Mouse (Mus musculus) forebrain, embryonic 16.5 days (tissue): ENCODE data around the gene Ddx23. TPM values are rescaled to one million over a fixed set of nuclear protein-coding genes. Genes with fewer than 3 reads are reported as not detected.

Source experiments
- ATAC-seq: fragments of 200-750 bp; cut with Nextera tagmentation; 2 replicates; pipeline ENCODE4 v1.8.0; 2017; ENCODE audit warnings: mild to moderate bottlenecking, moderate library complexity
- H3K27ac ChIP-seq: fragments of 300-500 bp; sonication (generic); 2 replicates; pipeline ENCODE4 v1.5.1; 2014; ENCODE audit warnings: low read length, control low read depth
- H3K27me3 ChIP-seq: fragments of 300-500 bp; sonication (generic); replicated peaks from 2 replicates; pipeline ENCODE4 v1.6.1; 2014; ENCODE audit warnings: low read length; ENCODE audit not compliant: control insufficient read depth, insufficient read depth
- H3K36me3 ChIP-seq: fragments of 300-500 bp; sonication (generic); 2 replicates; pipeline ENCODE4 v1.6.1; 2014; ENCODE audit not compliant: control insufficient read depth, insufficient read depth
- H3K4me1 ChIP-seq: fragments of 300-500 bp; sonication (generic); replicated peaks from 2 replicates; pipeline ENCODE4 v1.6.1; 2014; ENCODE audit warnings: low read length; ENCODE audit not compliant: control insufficient read depth, insufficient read depth
- H3K4me2 ChIP-seq: fragments of 300-500 bp; sonication (generic); 2 replicates; pipeline ENCODE4 v1.6.1; 2014; ENCODE audit warnings: mild to moderate bottlenecking, low read length, control low read depth
- H3K4me3 ChIP-seq: fragments of 300-500 bp; sonication (generic); replicated peaks from 2 replicates; pipeline ENCODE4 v1.5.1; 2014; ENCODE audit warnings: mild to moderate bottlenecking, low read length, control low read depth
- H3K9ac ChIP-seq: fragments of 300-500 bp; sonication (generic); replicated peaks from 2 replicates; pipeline ENCODE4 v1.6.1; 2014; ENCODE audit warnings: low read depth, low read length, control low read depth
- H3K9me3 ChIP-seq: fragments of 300-500 bp; sonication (generic); 2 replicates; pipeline ENCODE4 v1.6.1; 2016; ENCODE audit warnings: low read length; ENCODE audit not compliant: control insufficient read depth
- WGBS: fragments of 180-500 bp; shearing (Covaris S2); extraction: QIAGEN DNeasy Blood & Tissue Kit; methylation state at CpG from one replicate; pipeline ENCODE4 v1.1.7; 2014; 5-methylcytosine and 5-hydroxymethylcytosine counted together
- polyA plus RNA-seq: library from polyadenylated mRNA; unstranded; fragments of >200 nt; fragmentation: Nextera tagmentation; extraction: Ambion mirVana; gene quantifications from 2 replicates; pipeline ENCODE4 v1.2.1, GENCODE M21; 2015

The Ddx23 gene
- polyA plus RNA-seq, 1 experiment from 2014 or later: 25.5 TPM

- Histone ChIP-seq H3K27ac (no peak overlapping the region), H3K9me3 (no peaks in the 10 kb centered on the region), H3K4me2 (peak overlapping the region; percentile 75), H3K36me3 (peaks cover 15% of the 10 kb centered on the region), H3K4me3 (no peak overlapping the region; the same call in 1 of the 2 replicates), H3K27me3 (no peaks in the 10 kb centered on the region), H3K4me1 (peaks cover 35% of the 10 kb centered on the region), H3K9ac (no peak overlapping the region; the same call in 1 of the 2 replicates)
- no peak for ATAC-seq
- WGBS: 31% methylated on average over 3 of the region's 3 CpGs
Observed at GRCm38 (mm10) chr15:98637155-98637554, 25.5 kb downstream of the Ddx23 start.

DNA sequence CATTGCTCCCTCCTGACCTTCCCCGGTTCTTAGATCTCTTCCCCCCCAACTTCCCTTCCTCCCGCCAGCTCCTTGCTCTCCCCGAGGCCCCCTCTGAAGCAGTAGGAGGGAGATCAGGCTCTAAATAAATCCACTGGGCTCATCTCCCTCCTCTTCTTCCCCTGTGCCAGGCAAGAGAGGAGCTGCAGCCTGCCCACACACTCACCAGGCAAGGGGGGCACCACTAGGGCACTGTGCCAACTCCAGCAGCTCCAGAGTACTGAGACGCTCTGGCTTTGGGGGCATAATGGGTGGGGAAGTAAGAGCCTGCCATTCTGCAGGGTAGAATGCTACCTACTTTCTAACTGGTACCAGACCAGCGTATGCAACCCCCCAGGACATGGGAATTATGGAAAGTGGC is 26.2 kb downstream of the Ddx23 start:
- Histone ChIP-seq H3K4me2 (peak overlapping the region; percentile 75), H3K4me1 (peaks cover 41% of the 10 kb centered on the region), H3K4me3 (peak overlapping the region; percentile 73), H3K36me3 (peaks cover 11% of the 10 kb centered on the region; the same call in 1 of the 2 replicates), H3K27ac (no peak overlapping the region), H3K9me3 (no peaks in the 10 kb centered on the region), H3K27me3 (no peaks in the 10 kb centered on the region), H3K9ac (peak overlapping the region; percentile 95)
- WGBS: 30% methylated on average over 5 of the region's 5 CpGs
- peak; percentile 18; the same call in 1 of the 2 replicates for ATAC-seq

- Histone ChIP-seq H3K9ac (peak overlapping the region; percentile 95), H3K27ac (peak overlapping the region; percentile 98), H3K4me1 (peaks cover 45% of the 10 kb centered on the region), H3K27me3 (peaks cover 5% of the 10 kb centered on the region; the same call in 1 of the 2 replicates), H3K36me3 (peaks cover 3% of the 10 kb centered on the region; the same call in 1 of the 2 replicates), H3K4me2 (peak overlapping the region; percentile 75), H3K9me3 (no peaks in the 10 kb centered on the region), H3K4me3 (peak overlapping the region; percentile 73)
- no peak; the same call in 1 of the 2 replicates for ATAC-seq
- under 1% methylated on average over 21 of the region's 21 CpGs for WGBS
Observed at GRCm38 (mm10) chr15:98635291-98635841, 27.3 kb downstream of the Ddx23 start.

DNA sequence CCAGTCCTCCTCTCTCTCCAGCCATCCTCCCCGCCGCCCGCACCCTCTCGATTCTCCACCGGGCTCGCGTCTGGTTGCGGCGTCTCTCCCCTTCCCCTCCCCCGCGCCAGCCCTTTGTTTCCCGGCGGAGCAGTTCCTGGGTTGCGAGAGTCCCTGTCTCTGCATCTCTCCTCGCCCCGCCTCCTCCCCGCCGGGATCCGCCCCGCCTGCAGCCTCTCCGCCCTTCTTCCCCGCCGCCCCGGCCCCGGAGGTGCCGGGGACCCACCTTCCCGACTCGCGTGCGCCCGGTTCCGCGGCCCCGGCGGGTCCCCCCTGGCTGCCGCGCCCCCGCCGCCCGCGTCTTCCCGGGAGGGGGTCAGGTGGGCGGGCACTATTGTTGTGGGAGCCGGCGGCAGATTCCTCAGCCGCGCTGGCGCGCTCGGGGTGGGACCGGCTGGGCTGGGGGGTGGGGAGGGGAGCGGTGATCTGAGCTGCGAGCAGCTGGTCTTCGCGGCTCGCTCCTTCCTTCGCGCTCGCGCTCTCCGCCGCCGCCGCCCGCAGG is 28.1 kb downstream of the Ddx23 start:
- Histone ChIP-seq H3K9ac (peak overlapping the region; percentile 95), H3K4me3 (peak overlapping the region; percentile 73), H3K9me3 (no peaks in the 10 kb centered on the region), H3K27ac (peak overlapping the region; percentile 98), H3K27me3 (peaks cover 5% of the 10 kb centered on the region; the same call in 1 of the 2 replicates), H3K4me2 (peak overlapping the region; percentile 75), H3K4me1 (peaks cover 45% of the 10 kb centered on the region), H3K36me3 (no peaks in the 10 kb centered on the region)
- peak; percentile 78 for ATAC-seq
- under 1% methylated on average over 58 of the region's 65 CpGs for WGBS

- Histone ChIP-seq H3K27ac (peak overlapping the region; percentile 98), H3K4me3 (peak overlapping the region; percentile 73), H3K27me3 (peaks cover 5% of the 10 kb centered on the region; the same call in 1 of the 2 replicates), H3K9ac (peak overlapping the region; percentile 95), H3K36me3 (no peaks in the 10 kb centered on the region), H3K4me1 (peaks cover 48% of the 10 kb centered on the region), H3K4me2 (peak overlapping the region; percentile 75), H3K9me3 (no peaks in the 10 kb centered on the region)
- WGBS: under 1% methylated on average over 25 of the region's 25 CpGs
- ATAC-seq: no peak
Observed at GRCm38 (mm10) chr15:98633822-98634470, 28.7 kb downstream of the Ddx23 start.

DNA sequence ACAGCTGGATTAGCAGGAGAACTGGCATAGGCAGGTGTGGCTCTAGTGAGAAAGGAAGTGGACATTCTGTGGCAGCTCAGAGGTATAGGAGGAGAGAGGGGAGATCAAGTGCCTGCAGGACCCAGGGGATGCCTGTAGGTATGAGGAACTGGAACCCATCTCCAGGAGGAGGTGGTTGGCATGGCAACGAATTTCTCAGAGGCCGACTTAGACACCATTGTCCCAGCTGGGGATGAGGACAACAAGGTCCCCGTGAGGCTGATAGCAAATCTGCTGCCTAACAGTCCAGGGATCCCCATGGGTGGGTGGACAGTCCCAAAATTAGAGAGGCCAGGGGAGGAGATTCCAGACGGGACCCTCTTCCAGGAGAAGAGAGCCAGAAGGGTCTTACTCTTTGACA is 29.8 kb downstream of the Ddx23 start:
- Histone ChIP-seq H3K4me2 (peak overlapping the region; percentile 75), H3K4me3 (peak overlapping the region; percentile 73), H3K4me1 (peaks cover 57% of the 10 kb centered on the region), H3K36me3 (no peaks in the 10 kb centered on the region), H3K27ac (peak overlapping the region; percentile 14; the same call in 1 of the 2 replicates), H3K9me3 (no peaks in the 10 kb centered on the region), H3K27me3 (peaks cover 5% of the 10 kb centered on the region; the same call in 1 of the 2 replicates), H3K9ac (peak overlapping the region; percentile 95)
- WGBS: 4% methylated on average over 4 of the region's 4 CpGs
- no peak for ATAC-seq

GRCm38 (mm10) chr15:98632107-98632744 is 30.5 kb downstream of the Ddx23 start:
- Histone ChIP-seq H3K9me3 (no peaks in the 10 kb centered on the region; the same call in 1 of the 2 replicates), H3K4me3 (peak overlapping the region; percentile 73), H3K36me3 (no peaks in the 10 kb centered on the region), H3K9ac (peak overlapping the region; percentile 95), H3K27ac (peak overlapping the region; percentile 78), H3K4me2 (peak overlapping the region; percentile 75), H3K27me3 (peaks cover 5% of the 10 kb centered on the region; the same call in 1 of the 2 replicates), H3K4me1 (peaks cover 50% of the 10 kb centered on the region)
- ATAC-seq: peak; percentile 63
- 2% methylated on average over 23 of the region's 25 CpGs for WGBS

DNA sequence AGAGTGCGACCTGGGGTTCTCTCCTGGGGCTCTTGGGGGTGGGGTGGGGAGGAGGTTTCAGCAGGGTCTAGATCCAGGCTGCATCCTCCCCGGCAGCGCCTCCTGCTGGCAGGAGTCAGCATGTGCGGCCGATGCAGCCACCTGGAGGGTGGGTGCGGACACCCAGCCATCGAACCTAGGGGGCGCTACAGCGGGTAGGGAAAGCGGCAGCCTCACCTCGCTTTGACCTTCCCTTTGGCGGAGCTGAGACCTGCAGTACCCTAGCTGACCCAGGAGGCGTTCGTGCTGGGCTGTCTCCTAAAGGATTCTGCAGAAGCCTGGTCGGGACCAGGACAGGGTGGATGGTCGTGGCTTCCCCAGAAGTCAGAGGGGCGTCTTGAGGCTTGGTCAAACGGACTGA is 31.2 kb downstream of the Ddx23 start:
- Histone ChIP-seq H3K27me3 (peaks cover 5% of the 10 kb centered on the region; the same call in 1 of the 2 replicates), H3K9ac (peak overlapping the region; percentile 95; the same call in 1 of the 2 replicates), H3K4me1 (peaks cover 42% of the 10 kb centered on the region), H3K4me3 (peak overlapping the region; percentile 73), H3K9me3 (no peaks in the 10 kb centered on the region; the same call in 1 of the 2 replicates), H3K27ac (no peak overlapping the region; the same call in 1 of the 2 replicates), H3K36me3 (no peaks in the 10 kb centered on the region), H3K4me2 (peak overlapping the region; percentile 75)
- no peak for ATAC-seq
- under 1% methylated on average over 18 of the region's 18 CpGs for WGBS

DNA sequence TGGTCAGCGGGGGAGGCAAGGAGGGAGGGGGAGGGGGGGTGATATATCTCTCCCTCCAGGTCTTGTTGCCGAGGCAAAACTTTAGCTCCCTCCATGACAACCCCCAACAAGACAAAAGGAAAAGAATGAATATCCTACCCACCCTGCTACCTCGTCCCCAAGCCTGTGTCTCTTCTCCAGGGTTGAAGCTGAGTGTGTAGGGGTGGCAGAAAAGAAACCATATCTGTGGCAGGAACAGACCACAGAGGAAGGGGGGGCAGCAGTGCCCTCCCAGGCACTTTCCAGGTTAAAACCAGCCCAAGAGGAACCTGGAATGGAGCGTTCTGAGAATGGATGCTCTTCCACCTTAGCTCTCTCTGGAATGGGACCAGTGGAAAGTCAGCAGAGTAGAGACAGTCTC is 32.2 kb downstream of the Ddx23 start, which contains the start of gene Cacnb3:
Cacnb3 (plus strand) TSS at position 301 of the 400 bp plus-strand sequence.
- peak within 1 kb of the TSS; percentile 75 for H3K4me2 ChIP-seq
- ATAC-seq: no peak
- peaks cover 33% of the 10 kb centered on the region for H3K4me1 ChIP-seq
- H3K4me3 ChIP-seq: peak within 1 kb of the TSS; percentile 73
- H3K27ac ChIP-seq: no peak within 1 kb of the TSS
- H3K9ac ChIP-seq: peak within 1 kb of the TSS; percentile 95; the same call in 1 of the 2 replicates
- 33% methylated on average over 4 of the region's 4 CpGs for WGBS
- H3K36me3 ChIP-seq: no peaks in the 10 kb centered on the region
- H3K27me3 ChIP-seq: peaks cover 5% of the 10 kb centered on the region; the same call in 1 of the 2 replicates
- H3K9me3 ChIP-seq: no peaks in the 10 kb centered on the region; the same call in 1 of the 2 replicates
